Mouse (Mus musculus): ENCODE measurements around the gene Fer. TPM values are rescaled to one million over a fixed set of nuclear protein-coding genes. Genes with fewer than 3 reads are reported as not detected.

The Fer gene
- polyA plus RNA-seq, 1 experiment = 25.0 TPM

DNA sequence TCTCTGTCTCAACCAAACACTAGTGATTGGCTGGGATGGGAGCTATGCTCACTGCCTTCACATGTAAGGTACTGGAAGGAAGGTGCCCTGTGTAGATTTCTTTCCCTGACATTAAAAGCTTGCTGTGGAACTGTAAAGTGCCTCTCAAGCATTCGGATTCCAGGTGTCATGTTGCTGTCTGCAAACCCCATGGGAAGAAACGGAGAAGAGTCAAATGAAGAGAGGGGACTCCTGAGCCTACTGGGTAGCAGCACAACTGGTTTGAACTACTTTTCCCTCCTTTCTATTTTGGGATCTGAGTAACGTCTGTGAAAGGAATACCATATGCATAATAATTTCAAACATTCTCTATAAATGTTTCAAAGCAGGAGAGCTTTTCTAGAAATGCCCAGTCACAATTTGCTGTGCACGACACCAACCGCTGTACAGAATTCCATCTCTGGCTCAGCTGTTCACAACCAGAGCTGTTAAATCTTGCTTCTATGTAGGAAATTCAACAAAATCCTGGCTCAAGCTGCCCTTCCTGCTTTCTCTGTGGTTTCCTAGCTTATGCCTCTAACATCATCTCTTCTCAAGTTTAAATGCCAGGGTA, 256.9 kb downstream of the Fer start:
- TF ChIP-seq CTCF (IDR thresholded peaks at IDR 0.05; ENCODE audit: low read depth, low read length) (no peak), POLR2A (IDR thresholded peaks at IDR 0.05; ENCODE audit: borderline replicate concordance, low read depth, low read length) (no peak)
- Histone ChIP-seq H3K27ac (ENCODE audit: insufficient read depth, low read depth, low read length) (no peak overlapping the region), H3K4me3 (ENCODE audit: insufficient read depth, low read length) (no peak overlapping the region), H3K4me1 (ENCODE audit: control insufficient read depth, insufficient read depth, low read length) (no peaks in the 10 kb centered on the region; the same call in 1 of the 2 replicates)

DNA sequence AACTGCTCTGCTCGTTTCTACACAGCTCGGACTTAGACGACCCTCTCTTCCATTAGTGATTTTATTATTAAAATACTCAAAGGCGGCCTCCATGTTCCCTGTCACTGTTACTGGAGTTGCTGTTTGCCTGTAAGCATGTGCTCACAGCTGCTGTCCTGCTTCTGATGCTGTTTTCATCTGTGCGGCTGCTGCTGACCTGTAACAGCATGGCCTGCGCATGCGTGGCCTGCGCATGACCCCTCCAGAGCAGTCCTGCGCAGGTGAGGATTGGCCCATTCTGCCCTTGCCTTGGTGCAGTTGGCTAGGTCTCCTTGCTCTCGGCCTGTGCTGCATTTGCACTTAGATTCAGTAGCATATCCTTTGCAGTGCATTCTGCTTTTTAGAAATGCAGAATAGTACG, 259.7 kb downstream of the Fer start:
- Histone ChIP-seq H3K27ac (ENCODE audit: insufficient read depth, low read depth, low read length) (no peak overlapping the region), H3K4me1 (ENCODE audit: control insufficient read depth, insufficient read depth, low read length) (no peaks in the 10 kb centered on the region; the same call in 1 of the 2 replicates), H3K4me3 (ENCODE audit: insufficient read depth, low read length) (no peak overlapping the region)
- TF ChIP-seq POLR2A (IDR thresholded peaks at IDR 0.05; ENCODE audit: borderline replicate concordance, low read depth, low read length) (no peak), CTCF (IDR thresholded peaks at IDR 0.05; ENCODE audit: low read depth, low read length) (no peak)

DNA sequence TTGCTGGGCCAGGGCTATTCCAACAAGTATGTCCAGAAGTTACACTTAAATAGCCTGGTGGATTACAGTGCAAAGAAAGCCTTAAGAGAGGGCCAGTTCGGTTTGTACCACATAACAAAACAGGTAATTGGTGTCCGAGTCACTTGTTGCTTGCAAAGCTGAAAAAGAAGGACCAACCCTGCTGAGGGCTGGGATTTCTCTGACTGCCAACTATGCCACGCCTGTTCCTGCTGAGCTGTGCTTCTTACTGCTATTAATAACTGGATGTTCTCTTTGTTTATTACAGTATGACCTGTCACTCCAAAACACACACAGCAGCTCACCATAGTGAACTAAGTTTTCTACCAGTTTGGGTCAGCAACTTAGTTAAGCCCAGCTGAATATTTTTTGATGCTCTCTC, 260.9 kb downstream of the Fer start:
- Histone ChIP-seq H3K27ac (ENCODE audit: insufficient read depth, low read depth, low read length) (no peak overlapping the region), H3K4me3 (ENCODE audit: insufficient read depth, low read length) (no peak overlapping the region), H3K4me1 (ENCODE audit: control insufficient read depth, insufficient read depth, low read length) (no peaks in the 10 kb centered on the region; the same call in 1 of the 2 replicates)
- TF ChIP-seq POLR2A (IDR thresholded peaks at IDR 0.05; ENCODE audit: borderline replicate concordance, low read depth, low read length) = no peak
- TF ChIP-seq CTCF (IDR thresholded peaks at IDR 0.05; ENCODE audit: low read depth, low read length) = no peak

DNA sequence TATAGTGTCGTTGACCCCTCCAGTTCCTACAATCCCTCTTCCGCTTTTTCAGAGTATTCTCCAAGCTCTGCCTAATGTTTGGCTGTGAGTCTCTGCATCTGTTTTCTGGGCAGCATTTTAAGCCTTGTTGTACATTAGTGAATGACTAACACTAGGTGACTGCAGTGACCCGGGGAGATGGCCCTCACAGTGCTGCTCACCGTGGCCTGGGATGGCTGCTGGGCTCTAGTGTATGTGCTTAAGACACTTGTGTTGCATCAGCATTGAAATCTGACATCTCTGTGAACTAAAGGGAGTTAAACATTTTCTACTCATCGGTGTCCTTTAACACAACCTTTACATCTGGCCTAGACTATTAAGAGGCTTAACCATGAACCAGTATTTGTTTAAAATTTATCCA, 264.0 kb downstream of the Fer start:
- Histone ChIP-seq H3K4me1 (ENCODE audit: control insufficient read depth, insufficient read depth, low read length) (no peaks in the 10 kb centered on the region; the same call in 1 of the 2 replicates), H3K27ac (ENCODE audit: insufficient read depth, low read depth, low read length) (no peak overlapping the region), H3K4me3 (ENCODE audit: insufficient read depth, low read length) (no peak overlapping the region)
- TF ChIP-seq CTCF (IDR thresholded peaks at IDR 0.05; ENCODE audit: low read depth, low read length) (no peak), POLR2A (IDR thresholded peaks at IDR 0.05; ENCODE audit: borderline replicate concordance, low read depth, low read length) (no peak)

DNA sequence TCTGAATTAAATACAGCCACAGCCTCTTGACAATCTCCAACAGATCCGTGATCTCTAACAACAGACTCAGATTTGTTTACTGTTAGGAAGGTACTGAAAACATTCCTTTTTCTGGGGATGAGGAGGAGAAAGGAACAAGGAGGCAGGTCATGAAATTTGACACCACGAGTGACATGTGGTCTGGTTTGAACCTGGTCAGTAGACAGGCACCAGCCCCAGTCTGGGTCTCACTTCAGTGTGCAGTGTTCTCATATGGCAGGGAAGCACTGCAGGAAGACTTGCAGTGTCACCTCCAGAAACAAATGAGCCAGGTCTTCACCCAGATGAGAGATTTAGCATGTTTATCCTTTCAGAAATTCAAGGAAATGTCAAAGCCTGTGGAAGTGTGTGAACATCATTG, 266.9 kb downstream of the Fer start:
- TF ChIP-seq CTCF (IDR thresholded peaks at IDR 0.05; ENCODE audit: low read depth, low read length) = no peak
- TF ChIP-seq POLR2A (IDR thresholded peaks at IDR 0.05; ENCODE audit: borderline replicate concordance, low read depth, low read length) = no peak
- Histone ChIP-seq H3K4me1 (ENCODE audit: control insufficient read depth, insufficient read depth, low read length) (no peaks in the 10 kb centered on the region), H3K4me3 (ENCODE audit: insufficient read depth, low read length) (no peak overlapping the region), H3K27ac (ENCODE audit: insufficient read depth, low read depth, low read length) (no peak overlapping the region)

DNA sequence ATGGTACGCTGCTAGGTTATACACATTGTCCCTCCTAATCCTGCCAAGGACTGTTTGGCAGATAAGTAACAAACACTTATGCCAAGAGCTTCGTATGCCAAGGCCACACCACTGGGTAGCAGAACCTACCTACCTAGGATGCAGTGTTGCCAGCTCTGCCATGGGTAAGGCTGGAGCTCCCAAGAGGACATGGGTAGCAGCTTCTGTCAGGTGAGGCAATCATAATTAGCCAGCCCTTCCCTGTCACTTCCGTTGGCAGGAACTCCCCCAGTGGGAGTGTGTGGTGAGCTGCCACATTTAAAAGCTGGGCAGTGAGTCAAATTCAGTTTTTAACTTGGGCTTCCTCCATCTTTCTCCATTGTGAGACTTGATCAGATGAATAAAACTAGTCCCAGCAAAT, 267.5 kb downstream of the Fer start:
- TF ChIP-seq POLR2A (IDR thresholded peaks at IDR 0.05; ENCODE audit: borderline replicate concordance, low read depth, low read length) (no peak), CTCF (IDR thresholded peaks at IDR 0.05; ENCODE audit: low read depth, low read length) (no peak)
- H3K4me1 ChIP-seq (ENCODE audit: control insufficient read depth, insufficient read depth, low read length) = no peaks in the 10 kb centered on the region
- H3K27ac ChIP-seq (ENCODE audit: insufficient read depth, low read depth, low read length) = no peak overlapping the region
- no peak overlapping the region for H3K4me3 ChIP-seq (ENCODE audit: insufficient read depth, low read length)

DNA sequence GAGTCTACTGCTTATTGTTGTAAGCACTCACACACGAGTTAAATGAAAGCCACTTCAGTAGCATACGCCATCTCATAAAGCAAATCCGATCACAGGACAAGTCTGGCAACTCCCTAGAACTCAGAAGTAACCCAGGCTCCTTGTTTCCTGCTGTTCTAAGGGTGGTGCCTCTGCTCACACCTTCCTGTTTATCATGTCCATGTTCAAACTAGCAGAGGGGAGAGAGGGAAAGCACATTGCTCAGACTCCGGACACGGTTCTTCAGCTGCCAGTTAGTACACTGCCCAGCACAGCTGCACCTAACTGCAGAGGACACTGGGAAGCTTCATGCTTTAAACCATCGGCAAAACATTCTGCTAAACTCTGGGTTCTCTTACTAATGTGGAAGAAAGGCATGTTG, 269.3 kb downstream of the Fer start:
- no peak overlapping the region for H3K4me3 ChIP-seq (ENCODE audit: insufficient read depth, low read length)
- H3K4me1 ChIP-seq (ENCODE audit: control insufficient read depth, insufficient read depth, low read length) = no peaks in the 10 kb centered on the region
- TF ChIP-seq CTCF (IDR thresholded peaks at IDR 0.05; ENCODE audit: low read depth, low read length) = no peak
- no peak for TF ChIP-seq POLR2A (IDR thresholded peaks at IDR 0.05; ENCODE audit: borderline replicate concordance, low read depth, low read length)
- H3K27ac ChIP-seq (ENCODE audit: insufficient read depth, low read depth, low read length) = no peak overlapping the region

DNA sequence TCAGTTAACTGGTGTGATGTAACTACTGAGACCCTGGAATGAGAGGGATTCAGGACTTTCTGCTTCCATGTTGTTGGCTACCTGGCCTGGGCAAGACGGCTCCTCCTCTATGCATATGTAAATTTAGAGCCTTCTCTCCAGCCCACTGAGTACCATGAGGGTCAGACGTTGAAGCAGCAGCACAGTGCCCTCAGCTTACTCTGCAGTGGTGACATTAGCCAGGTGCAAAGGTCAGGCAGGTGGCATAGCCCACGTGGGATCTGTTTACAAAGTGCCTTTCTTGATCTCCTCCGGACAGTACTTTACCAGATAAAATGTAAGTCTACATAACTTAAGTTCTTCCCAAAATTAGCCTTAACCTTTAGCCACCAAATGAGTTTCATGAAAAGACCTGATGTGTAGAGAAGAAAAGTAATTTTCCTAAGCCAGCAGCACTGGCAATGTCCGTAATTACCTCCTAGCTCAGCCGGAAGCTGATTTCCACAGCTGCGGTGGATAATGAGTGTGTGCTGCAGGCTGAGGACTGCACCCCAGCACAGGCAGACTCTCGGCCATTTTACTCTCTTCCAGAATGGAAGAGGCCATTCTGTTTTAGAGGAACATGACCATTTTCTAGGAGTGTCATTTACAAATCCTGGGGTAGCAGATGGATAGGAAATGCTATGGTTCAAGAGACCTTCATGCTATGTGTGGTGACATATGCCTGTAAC, 273.2 kb downstream of the Fer start:
- TF ChIP-seq CTCF (IDR thresholded peaks at IDR 0.05; ENCODE audit: low read depth, low read length) = no peak
- no peak for TF ChIP-seq POLR2A (IDR thresholded peaks at IDR 0.05; ENCODE audit: borderline replicate concordance, low read depth, low read length)
- no peaks in the 10 kb centered on the region for H3K4me1 ChIP-seq (ENCODE audit: control insufficient read depth, insufficient read depth, low read length)
- no peak overlapping the region for H3K4me3 ChIP-seq (ENCODE audit: insufficient read depth, low read length)

DNA sequence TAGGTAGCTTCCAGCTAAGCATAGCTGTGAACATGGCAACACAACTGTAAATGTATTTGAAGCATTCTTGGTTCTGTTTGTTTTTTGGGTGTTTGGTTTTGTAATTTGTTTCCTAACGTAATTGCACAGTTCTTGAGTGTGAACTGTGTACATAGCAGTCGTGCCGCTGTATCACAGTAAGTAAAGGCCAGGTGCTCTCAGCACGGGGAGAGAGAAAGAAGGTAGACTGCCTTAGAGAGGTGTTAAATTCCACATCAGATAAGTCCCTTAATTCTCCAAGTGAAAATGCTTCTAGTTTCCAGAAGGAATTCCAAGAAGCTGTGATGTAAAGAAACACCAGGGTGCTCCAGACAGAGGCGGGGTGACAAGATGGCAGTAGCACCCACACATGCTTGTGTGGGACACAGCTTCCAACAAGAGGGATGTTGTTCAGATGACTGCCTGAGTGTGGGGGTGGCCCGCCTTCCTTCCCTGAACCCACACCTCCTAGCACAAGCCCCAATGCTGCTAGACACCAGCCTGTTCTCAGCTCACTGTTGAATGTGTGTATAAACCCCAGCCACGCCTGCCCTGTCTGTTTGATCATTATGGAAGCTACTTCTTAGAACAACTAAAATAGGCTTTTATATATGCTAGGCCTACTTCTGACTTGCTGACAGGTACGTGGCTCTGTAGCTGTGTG, 275.3 kb downstream of the Fer start:
- Histone ChIP-seq H3K4me1 (ENCODE audit: control insufficient read depth, insufficient read depth, low read length) (no peaks in the 10 kb centered on the region), H3K4me3 (ENCODE audit: insufficient read depth, low read length) (no peak overlapping the region), H3K27ac (ENCODE audit: insufficient read depth, low read depth, low read length) (no peak overlapping the region)
- TF ChIP-seq POLR2A (IDR thresholded peaks at IDR 0.05; ENCODE audit: borderline replicate concordance, low read depth, low read length) (no peak), CTCF (IDR thresholded peaks at IDR 0.05; ENCODE audit: low read depth, low read length) (no peak)

More for the DNA sequence above, 273.2 kb downstream of the Fer start:
- no peak overlapping the region for H3K27ac ChIP-seq (ENCODE audit: insufficient read depth, low read depth, low read length)
